Comparison of ENCODE assay signal across 9 mouse cellular contexts in the genomic region with DNA sequence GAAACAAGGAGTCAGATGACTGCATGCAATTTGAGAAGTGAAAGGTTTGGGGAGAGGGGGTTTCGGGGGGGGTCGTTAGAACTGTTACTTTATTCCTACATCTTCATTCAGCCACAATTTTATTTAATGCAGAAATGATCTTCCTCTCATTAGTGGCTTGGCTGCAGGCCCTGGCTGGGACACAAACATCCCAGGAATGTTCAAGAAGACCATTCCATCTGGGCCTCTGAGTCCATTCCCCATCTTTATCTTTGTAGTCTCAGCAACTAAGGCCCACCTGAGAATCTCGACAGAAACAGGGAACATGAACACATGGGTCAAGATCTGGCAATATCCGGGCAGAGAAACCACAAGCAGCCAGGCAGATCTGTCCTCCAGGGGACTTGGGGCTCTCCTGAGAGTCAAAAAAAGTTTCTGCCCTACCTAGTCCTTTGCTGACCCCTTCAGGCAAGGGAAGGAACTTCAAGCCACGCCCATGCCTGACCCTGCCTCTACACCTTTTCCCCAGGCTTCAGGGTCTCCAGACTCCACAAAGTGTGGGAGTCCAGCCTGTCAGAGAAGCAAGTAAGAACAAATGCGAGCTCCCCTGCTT. TPM values are rescaled to one million over a fixed set of nuclear protein-coding genes. Genes with fewer than 3 reads are reported as not detected.
DNase-seq lines count a peak whose midpoint lies in the region; ATAC-seq lines count a peak whose summit lies in the region.
"Had no signal": no experiment of that assay in that cellular context is flagged by ENCODE, and none has a peak within 500 bp of the region (broad histone marks: within the 10 kb centered on the region; RNA-seq: fewer than 3 reads in every experiment).

No protein-coding gene starts in this region.

- H3K27me3 ChIP-seq in midbrain, embryonic 10.5 days (ENCODE audit: low read depth, poor library complexity, severe bottlenecking), result no peaks in the 10 kb centered on the region
- no peaks in the 10 kb centered on the region for H3K27me3 ChIP-seq in midbrain, embryonic 13.5 days
- H3K27me3 ChIP-seq in limb, embryonic 13.5 days, result no peaks in the 10 kb centered on the region

- H3K36me3 ChIP-seq in midbrain, embryonic 10.5 days, result no peaks in the 10 kb centered on the region
- no peaks in the 10 kb centered on the region for H3K36me3 ChIP-seq in midbrain, embryonic 13.5 days
- H3K36me3 ChIP-seq in limb, embryonic 13.5 days, result no peaks in the 10 kb centered on the region

- intact Hi-C loops in heart, postnatal 14 days (cut with DNase I), result loop anchor here (1.0 to 5.0 kb wide), 4 partner anchors 76 to 315 kb away; no protein-coding TSS in a partner anchor

- no peak overlapping the region for H3K4me3 ChIP-seq in midbrain, embryonic 10.5 days
- no peak overlapping the region for H3K4me3 ChIP-seq in midbrain, embryonic 13.5 days (replicated peaks)
- no peak overlapping the region for H3K4me3 ChIP-seq in limb, embryonic 13.5 days
- H3K4me3 ChIP-seq: myocyte had no signal

- DNase-seq in midbrain, embryonic 10.5 days (ENCODE audit: low spot score), result peak; percentile 57
- DNase-seq in adrenal gland, adult 8-10 months, result peak; percentile 15
- peak; percentile 73 for DNase-seq in embryo, embryonic 10.5 days (ENCODE audit: low spot score)
- peak; percentile 65 to 81 for DNase-seq in heart, postnatal 14 days
- peak; percentile 78 for DNase-seq in retina, embryonic 14.5 days (ENCODE audit: low spot score)
- peak; percentile 21 for DNase-seq in urinary bladder, postnatal 10 days (ENCODE audit: low spot score)

- no peaks in the 10 kb centered on the region for H3K9me3 ChIP-seq in midbrain, embryonic 10.5 days (replicated peaks)
- no peaks in the 10 kb centered on the region for H3K9me3 ChIP-seq in midbrain, embryonic 13.5 days
- H3K9me3 ChIP-seq in limb, embryonic 13.5 days, result no peaks in the 10 kb centered on the region

- H3K4me2 ChIP-seq in midbrain, embryonic 13.5 days (replicated peaks), result no peak overlapping the region
- no peak overlapping the region for H3K4me2 ChIP-seq in limb, embryonic 13.5 days (replicated peaks)

- no peaks in the 10 kb centered on the region for H3K4me1 ChIP-seq in midbrain, embryonic 10.5 days
- no peaks in the 10 kb centered on the region for H3K4me1 ChIP-seq in midbrain, embryonic 13.5 days (replicated peaks)
- peaks cover 26% of the 10 kb centered on the region for H3K4me1 ChIP-seq in limb, embryonic 13.5 days

- ATAC-seq in midbrain, embryonic 13.5 days, result no peak
- peak; percentile 24; the same call in 1 of the 2 replicates for ATAC-seq in limb, embryonic 13.5 days (ENCODE audit: low FRiP score, low read depth)

- H3K9ac ChIP-seq in midbrain, embryonic 13.5 days (replicated peaks), result no peak overlapping the region
- H3K9ac ChIP-seq in limb, embryonic 13.5 days, result no peak overlapping the region

- WGBS in midbrain, embryonic 10.5 days, result 38% methylated on average over 6 of the region's 6 CpGs
- WGBS in midbrain, embryonic 13.5 days, result 38% methylated on average over 6 of the region's 6 CpGs
- 18% methylated on average over 6 of the region's 6 CpGs for WGBS in limb, embryonic 13.5 days

- H3K27ac ChIP-seq in midbrain, embryonic 10.5 days (replicated peaks), result no peak overlapping the region
- H3K27ac ChIP-seq in midbrain, embryonic 13.5 days, result no peak overlapping the region
- no peak overlapping the region for H3K27ac ChIP-seq in limb, embryonic 13.5 days

RNA-seq across cellular contexts. Expression of gene Dhrs4, which starts 40.3 kb away (rescaled TPM):
- 60.9 and 64.5 TPM in 2 replicates for polyA plus RNA-seq in midbrain, embryonic 10.5 days (2016; fragmentation: Nextera tagmentation; extraction: Ambion mirVana)
- 31.2 and 31.6 TPM in 2 replicates for polyA plus RNA-seq in midbrain, embryonic 13.5 days (2015; fragmentation: Nextera tagmentation; extraction: Ambion mirVana)
- total RNA-seq in adrenal gland, adult 8-10 months (2022), result 10 to 100 TPM; 51.9 to 72.7 (median 66.9) TPM
- 100 to 1,000 TPM; 129 to 134 TPM for total RNA-seq in heart, postnatal 14 days (2021)
- polyA plus RNA-seq in limb, embryonic 13.5 days (2015; fragmentation: Nextera tagmentation; extraction: Ambion mirVana), result 87.4 and 89.1 TPM in 2 replicates

RNA-seq across cellular contexts. Expression of gene Carmil3, which starts 52.2 kb away (rescaled TPM):
- polyA plus RNA-seq in midbrain, embryonic 10.5 days (2016; fragmentation: Nextera tagmentation; extraction: Ambion mirVana), result 5.2 and 6.6 TPM in 2 replicates
- 17.0 and 24.5 TPM in 2 replicates for polyA plus RNA-seq in midbrain, embryonic 13.5 days (2015; fragmentation: Nextera tagmentation; extraction: Ambion mirVana)
- 10 to 100 TPM in 2 of 4 experiments, 1 to 10 TPM in 2; 5.7 to 14.0 (median 8.6) TPM for total RNA-seq in adrenal gland, adult 8-10 months (2022)
- total RNA-seq in heart, postnatal 14 days (2021), result 1 to 10 TPM; 2.5 to 5.5 TPM
- 2.7 and 3.3 TPM in 2 replicates for polyA plus RNA-seq in limb, embryonic 13.5 days (2015; fragmentation: Nextera tagmentation; extraction: Ambion mirVana)

Comparison
In these comparisons a context has a peak if more than half of its experiments do, and no peak if none do; other contexts are left out.
1. DNase-seq: peak in every context shown above with its lines; median percentile 78 in retina, embryonic 14.5 days; 73 in embryo, embryonic 10.5 days; 73 in heart, postnatal 14 days; 57 in midbrain, embryonic 10.5 days; 21 in urinary bladder, postnatal 10 days; 15 in adrenal gland, adult 8-10 months.